Mouse (Mus musculus): ENCODE results near the gene Gm14743. TPM values are rescaled to one million over a fixed set of nuclear protein-coding genes. Genes with fewer than 3 reads are reported as not detected.
"Not testable (repeated sequence)": the region's sequence is repeated elsewhere in the genome, so short reads cannot be mapped to it uniquely, and the experiment has no call there.

Gene Gm14743
- polyA plus RNA-seq (2012) = not detected in 2 replicates

GRCm38 (mm10) chrX:78245821-78246220, at the start of gene Gm14743:
Gene Gm14743 (minus strand): TSS chrX:78245921.
- not testable (repeated sequence) for H3K36me3 ChIP-seq (ENCODE audit: control insufficient read depth); H3K27me3 ChIP-seq (ENCODE audit: control insufficient read depth); H3K4me1 ChIP-seq (ENCODE audit: control insufficient read depth); H3K9me3 ChIP-seq (ENCODE audit: control insufficient read depth, low read length); H3K4me3 ChIP-seq (replicated peaks)

GRCm38 (mm10) chrX:78202829-78203228, 42.9 kb downstream of the Gm14743 start:
- Histone ChIP-seq H3K9me3 (ENCODE audit: control insufficient read depth, low read length) (peaks cover 5% of the 10 kb centered on the region; the same call in 1 of the 2 replicates), H3K4me1 (ENCODE audit: control insufficient read depth) (no peaks in the 10 kb centered on the region), H3K36me3 (ENCODE audit: control insufficient read depth) (no peaks in the 10 kb centered on the region), H3K4me3 (replicated peaks) (no peak overlapping the region), H3K27me3 (ENCODE audit: control insufficient read depth) (no peaks in the 10 kb centered on the region)
- no peak for TF ChIP-seq TAL1 (IDR thresholded peaks at IDR 0.05; ENCODE audit: low read length)
- no peak for TF ChIP-seq GATA1 (IDR thresholded peaks at IDR 0.05; ENCODE audit: low read length)

GRCm38 (mm10) chrX:78202220-78202619, 43.5 kb downstream of the Gm14743 start:
- H3K27me3 ChIP-seq (ENCODE audit: control insufficient read depth); H3K4me3 ChIP-seq (replicated peaks); H3K9me3 ChIP-seq (ENCODE audit: control insufficient read depth, low read length); H3K36me3 ChIP-seq (ENCODE audit: control insufficient read depth); H3K4me1 ChIP-seq (ENCODE audit: control insufficient read depth): not testable (repeated sequence)

Other genes starting within 250 kb of the Gm14743 start
- gene Obp1a, start 154.5 kb downstream of the Gm14743 start, polyA plus RNA-seq (2012) = not detected in 2 replicates
- gene Gm5938, start 120.5 kb downstream of the Gm14743 start, polyA plus RNA-seq (2012) = not detected in 2 replicates
- gene Obp1b, start 59.1 kb downstream of the Gm14743 start, polyA plus RNA-seq (2012) = not detected in 2 replicates
- not detected in 2 replicates for gene 4930480E11Rik, start 123.7 kb upstream of the Gm14743 start, polyA plus RNA-seq (2012)